In genomic region chr9:13442012-13442735, GRCm38 (mm10) we compare ENCODE assay signal across 10 mouse cellular contexts. TPM values are rescaled to one million over a fixed set of nuclear protein-coding genes. Genes with fewer than 3 reads are reported as not detected.
A peak's percentile ranks its signal among the peaks of the same experiment; 100 is the strongest.
DNase-seq lines count a peak whose midpoint lies in the region; ATAC-seq and TF ChIP-seq lines count a peak whose summit lies in the region.
"Had no signal": no experiment of that assay in that cellular context is flagged by ENCODE, and none has a peak within 500 bp of the region (broad histone marks: within the 10 kb centered on the region; RNA-seq: fewer than 3 reads in every experiment).

No protein-coding gene starts in this region.

- no peaks in the 10 kb centered on the region for H3K9me3 ChIP-seq in kidney, embryonic 15.5 days (replicated peaks)
- H3K9me3 ChIP-seq in heart, embryonic 14.5 days (ENCODE audit: control insufficient read depth, low read length) = no peaks in the 10 kb centered on the region
- H3K9me3 ChIP-seq: embryonic facial prominence, embryonic 13.5 days had no signal

- CTCF ChIA-PET in Patski (lab: Charles Lee) = interaction anchor here (0.5 to 1.7 kb wide), 5 partner anchors 12 to 139 kb away, joined by 3 to 5 read pairs (median 3); no protein-coding TSS in a partner anchor

- intact Hi-C loops in left cerebral cortex, postnatal 10 days (cut with DNase I) = no loop called here

- H3K4me2 ChIP-seq in kidney, embryonic 15.5 days = no peak overlapping the region
- peak overlapping the region; percentile 14 for H3K4me2 ChIP-seq in heart, embryonic 14.5 days (ENCODE audit: low read length)
- H3K4me2 ChIP-seq: embryonic facial prominence, embryonic 13.5 days had no signal

- in situ Hi-C loops in Patski (cut with MboI; ENCODE audit: low pct_unique_long_range_greater_than_20kb) = no loop called here

- H3K36me3 ChIP-seq in kidney, embryonic 15.5 days = no peaks in the 10 kb centered on the region
- no peaks in the 10 kb centered on the region for H3K36me3 ChIP-seq in heart, embryonic 14.5 days (ENCODE audit: control insufficient read depth, insufficient read depth, low read length)
- H3K36me3 ChIP-seq: embryonic facial prominence, embryonic 13.5 days had no signal

- H3K4me1 ChIP-seq in kidney, embryonic 15.5 days = peaks cover 2% of the 10 kb centered on the region; the same call in 1 of the 2 replicates
- peaks cover 5 to 20% of the 10 kb centered on the region in 2 experiments; a peak in 3 of 4 replicates for H3K4me1 ChIP-seq in heart, embryonic 14.5 days (ENCODE audit: control insufficient read depth in 2 of 2, insufficient read depth in 2 of 2, low read length in 2 of 2)

- H3K9ac ChIP-seq in kidney, embryonic 15.5 days = no peak overlapping the region
- H3K9ac ChIP-seq in heart, embryonic 14.5 days (ENCODE audit: low read length) = no peak overlapping the region
- H3K9ac ChIP-seq: embryonic facial prominence, embryonic 13.5 days had no signal

- no peak for TF ChIP-seq CTCF in Patski (IDR thresholded peaks at IDR 0.05)

- 66% methylated on average over 13 of the region's 13 CpGs for whole genome bisulfite sequencing in kidney, embryonic 15.5 days
- WGBS in heart, embryonic 14.5 days = 26% methylated on average over 13 of the region's 13 CpGs

- ATAC-seq in kidney, embryonic 15.5 days (replicated peaks; ENCODE audit: low FRiP score) = no peak
- peak; percentile 99 for ATAC-seq in Patski
- no peak for ATAC-seq in heart, embryonic 14.5 days (ENCODE audit: insufficient number of reproducible peaks, insufficient read depth, low FRiP score, low read depth)

- no peaks in the 10 kb centered on the region for H3K27me3 ChIP-seq in kidney, embryonic 15.5 days
- no peaks in the 10 kb centered on the region for H3K27me3 ChIP-seq in Patski
- no peaks in the 10 kb centered on the region for H3K27me3 ChIP-seq in heart, embryonic 14.5 days (ENCODE audit: control insufficient read depth, insufficient read depth, low read length)
- H3K27me3 ChIP-seq: embryonic facial prominence, embryonic 13.5 days had no signal

- POLR2A ChIA-PET in Patski (lab: Charles Lee) = interaction anchor here (0.6 kb wide), 1 partner anchor 981 kb away, joined by 4 read pairs; no protein-coding TSS in a partner anchor

- no peak for DNase-seq in kidney, adult 9 months
- DNase-seq in Patski (ENCODE audit: low read depth, low spot score) = peak; percentile 57
- DNase-seq in lung, postnatal 25 days (ENCODE audit: low spot score) = peak; percentile 34
- no peak for DNase-seq in left cerebral cortex, postnatal 10 days (ENCODE audit: extremely low spot score in 1 of 2, low spot score in 2 of 2)
- no peak for DNase-seq in cerebellum, adult 11-12 months
- no peak for DNase-seq in c-Kit-positive CD71-positive TER-119-positive erythroid progenitor cells, embryonic 14.5 days (ENCODE audit: low spot score)
- DNase-seq: layer of hippocampus, adult 9-11 months had no signal

- H3K4me3 ChIP-seq in kidney, embryonic 15.5 days (replicated peaks) = no peak overlapping the region
- no peak overlapping the region for H3K4me3 ChIP-seq in heart, embryonic 14.5 days (ENCODE audit: control insufficient read depth in 1 of 2, insufficient read depth in 1 of 2, low read depth in 1 of 2, low read length in 2 of 2)
- H3K4me3 ChIP-seq: embryonic facial prominence, embryonic 13.5 days had no signal

- H3K27ac ChIP-seq in kidney, embryonic 15.5 days = peak overlapping the region; percentile 55; the same call in 1 of the 2 replicates
- H3K27ac ChIP-seq in heart, embryonic 14.5 days (replicated peaks in 1 of 2; ENCODE audit: control insufficient read depth in 1 of 2, insufficient read depth in 1 of 2, low read depth in 2 of 2, low read length in 2 of 2) = peak overlapping the region; percentile 52 to 73
- H3K27ac ChIP-seq: embryonic facial prominence, embryonic 13.5 days had no signal

RNA-seq across cellular contexts. Expression of gene Gm17571, which starts 4.4 kb away (rescaled TPM):
- polyA plus RNA-seq in kidney, embryonic 15.5 days (2015; fragmentation: Nextera tagmentation; extraction: Ambion mirVana) = not detected in 2 replicates
- not detected for polyA plus RNA-seq in Patski (2021)
- polyA plus RNA-seq in heart, embryonic 14.5 days (2014; fragmentation: Nextera tagmentation; extraction: Ambion mirVana) = not detected in 2 replicates
- total RNA-seq in left cerebral cortex, postnatal 10 days (2021) = not detected
- polyA plus RNA-seq: embryonic facial prominence, embryonic 13.5 days had no signal

Comparison
In these comparisons a context has a peak if more than half of its experiments do, and no peak if none do; other contexts are left out.
1. DNase-seq: peak in Patski (single experiment) and lung, postnatal 25 days (single experiment); none in kidney, adult 9 months (single experiment), left cerebral cortex, postnatal 10 days (0 of 2), cerebellum, adult 11-12 months (single experiment) and c-Kit-positive CD71-positive TER-119-positive erythroid progenitor cells, embryonic 14.5 days (single experiment).